19 mouse cellular contexts compared by ENCODE assay signal in genomic region chr1:66985129-66985698, GRCm38 (mm10). TPM values are rescaled to one million over a fixed set of nuclear protein-coding genes. Genes with fewer than 3 reads are reported as not detected.
DNase-seq lines count a peak whose midpoint lies in the region; ATAC-seq lines count a peak whose summit lies in the region.
"Had no signal": no experiment of that assay in that cellular context is flagged by ENCODE, and none has a peak within 500 bp of the region (broad histone marks: within the 10 kb centered on the region; RNA-seq: fewer than 3 reads in every experiment).

No protein-coding gene starts in this region.

- H3K27me3 ChIP-seq in heart, embryonic 10.5 days (ENCODE audit: insufficient read depth, poor library complexity, severe bottlenecking): no peaks in the 10 kb centered on the region
- H3K27me3 ChIP-seq in limb, embryonic 12.5 days: no peaks in the 10 kb centered on the region
- no peaks in the 10 kb centered on the region for H3K27me3 ChIP-seq in limb, embryonic 10.5 days (ENCODE audit: low read depth, poor library complexity, severe bottlenecking)
- H3K27me3 ChIP-seq in liver, embryonic 11.5 days (replicated peaks; ENCODE audit: control insufficient read depth, insufficient read depth, low read length): no peaks in the 10 kb centered on the region
- no peaks in the 10 kb centered on the region for H3K27me3 ChIP-seq in forebrain, embryonic 15.5 days
- H3K27me3 ChIP-seq: embryonic facial prominence, embryonic 12.5 days; kidney, embryonic 15.5 days; megakaryocyte, embryonic 14.5 days had no signal

- no peak overlapping the region for H3K9ac ChIP-seq in limb, embryonic 12.5 days (replicated peaks)
- H3K9ac ChIP-seq in liver, embryonic 11.5 days (ENCODE audit: low read depth, low read length): no peak overlapping the region
- H3K9ac ChIP-seq in forebrain, embryonic 15.5 days (replicated peaks): no peak overlapping the region
- H3K9ac ChIP-seq: embryonic facial prominence, embryonic 12.5 days; kidney, embryonic 15.5 days had no signal

- no peaks in the 10 kb centered on the region for H3K9me3 ChIP-seq in heart, embryonic 10.5 days
- no peaks in the 10 kb centered on the region for H3K9me3 ChIP-seq in limb, embryonic 12.5 days
- no peaks in the 10 kb centered on the region for H3K9me3 ChIP-seq in limb, embryonic 10.5 days (replicated peaks)
- no peaks in the 10 kb centered on the region for H3K9me3 ChIP-seq in liver, embryonic 11.5 days (ENCODE audit: control insufficient read depth, low read length)
- H3K9me3 ChIP-seq in forebrain, embryonic 15.5 days: no peaks in the 10 kb centered on the region
- H3K9me3 ChIP-seq: embryonic facial prominence, embryonic 12.5 days; kidney, embryonic 15.5 days; megakaryocyte, embryonic 14.5 days had no signal

- H3K4me2 ChIP-seq in limb, embryonic 12.5 days: no peak overlapping the region
- no peak overlapping the region for H3K4me2 ChIP-seq in liver, embryonic 11.5 days
- no peak overlapping the region for H3K4me2 ChIP-seq in forebrain, embryonic 15.5 days (replicated peaks)
- H3K4me2 ChIP-seq: embryonic facial prominence, embryonic 12.5 days; kidney, embryonic 15.5 days had no signal

- H3K36me3 ChIP-seq in heart, embryonic 10.5 days: no peaks in the 10 kb centered on the region
- no peaks in the 10 kb centered on the region for H3K36me3 ChIP-seq in limb, embryonic 12.5 days
- H3K36me3 ChIP-seq in limb, embryonic 10.5 days: no peaks in the 10 kb centered on the region
- no peaks in the 10 kb centered on the region for H3K36me3 ChIP-seq in liver, embryonic 11.5 days (ENCODE audit: control insufficient read depth, insufficient read depth, low read length)
- H3K36me3 ChIP-seq in forebrain, embryonic 15.5 days: no peaks in the 10 kb centered on the region
- H3K36me3 ChIP-seq: embryonic facial prominence, embryonic 12.5 days; kidney, embryonic 15.5 days had no signal

- ATAC-seq in limb, embryonic 12.5 days (ENCODE audit: insufficient number of reproducible peaks, insufficient read depth, low FRiP score, low TSS enrichment, low read depth): 0 out of 2 replicates have a peak, but pooled peaks have one; percentile 20
- ATAC-seq in liver, embryonic 11.5 days (replicated peaks; ENCODE audit: low FRiP score): no peak
- no peak for ATAC-seq in forebrain, embryonic 15.5 days (replicated peaks)
- ATAC-seq: forebrain, embryonic 16.5 days; hindbrain, embryonic 16.5 days; intestine, embryonic 16.5 days had no signal

- H3K4me3 ChIP-seq in heart, embryonic 10.5 days: no peak overlapping the region
- H3K4me3 ChIP-seq in limb, embryonic 12.5 days (replicated peaks): no peak overlapping the region
- no peak overlapping the region for H3K4me3 ChIP-seq in limb, embryonic 10.5 days
- no peak overlapping the region for H3K4me3 ChIP-seq in liver, embryonic 11.5 days (ENCODE audit: low read depth, low read length)
- H3K4me3 ChIP-seq in forebrain, embryonic 15.5 days: no peak overlapping the region
- H3K4me3 ChIP-seq: embryonic facial prominence, embryonic 12.5 days; kidney, embryonic 15.5 days; megakaryocyte, embryonic 14.5 days had no signal

- intact Hi-C loops in heart, postnatal 36 days (cut with DNase I): no loop called here

- DNase-seq in heart, embryonic 10.5 days (ENCODE audit: low spot score): no peak
- DNase-seq in heart, postnatal 36 days: no peak
- no peak for DNase-seq in limb, embryonic 10.5 days (ENCODE audit: low spot score)
- peak; percentile 72 for DNase-seq in gastrocnemius, postnatal 25 days
- DNase-seq in kidney, adult 11 months: no peak
- no peak for DNase-seq in liver, embryonic 11.5 days (ENCODE audit: low spot score)
- DNase-seq: cerebellum, adult 2 months; lung, adult 2 months; retina, postnatal 1 day had no signal

- WGBS in heart, embryonic 10.5 days: 27% methylated on average over 7 of the region's 7 CpGs
- 33% methylated on average over 7 of the region's 7 CpGs for WGBS in limb, embryonic 12.5 days
- 35% methylated on average over 7 of the region's 7 CpGs for WGBS in limb, embryonic 10.5 days
- WGBS in liver, embryonic 11.5 days: 52% methylated on average over 7 of the region's 7 CpGs
- 84% methylated on average over 7 of the region's 7 CpGs for WGBS in forebrain, embryonic 15.5 days

- H3K27ac ChIP-seq in heart, embryonic 10.5 days: peak overlapping the region; percentile 39; the same call in 1 of the 2 replicates
- H3K27ac ChIP-seq in limb, embryonic 12.5 days: no peak overlapping the region
- H3K27ac ChIP-seq in limb, embryonic 10.5 days: no peak overlapping the region
- no peak overlapping the region for H3K27ac ChIP-seq in liver, embryonic 11.5 days (ENCODE audit: low read depth, low read length)
- H3K27ac ChIP-seq in forebrain, embryonic 15.5 days (replicated peaks): no peak overlapping the region
- H3K27ac ChIP-seq: embryonic facial prominence, embryonic 12.5 days; kidney, embryonic 15.5 days had no signal

- H3K4me1 ChIP-seq in heart, embryonic 10.5 days: peaks cover 17% of the 10 kb centered on the region
- peaks cover 12% of the 10 kb centered on the region; the same call in 1 of the 2 replicates for H3K4me1 ChIP-seq in limb, embryonic 12.5 days (replicated peaks)
- peaks cover 15% of the 10 kb centered on the region for H3K4me1 ChIP-seq in limb, embryonic 10.5 days
- H3K4me1 ChIP-seq in liver, embryonic 11.5 days (replicated peaks; ENCODE audit: control insufficient read depth, insufficient read depth, low read length): peaks cover 4% of the 10 kb centered on the region; the same call in 1 of the 2 replicates
- 0 out of 2 replicates have a peak, but pooled peaks cover 3% of the 10 kb centered on the region for H3K4me1 ChIP-seq in forebrain, embryonic 15.5 days
- H3K4me1 ChIP-seq: kidney, embryonic 15.5 days; megakaryocyte, embryonic 14.5 days had no signal

RNA-seq across cellular contexts. Expression of gene Myl1, which starts 40.0 kb away (rescaled TPM):
- polyA plus RNA-seq in heart, embryonic 10.5 days (2016; fragmentation: Nextera tagmentation; extraction: Ambion mirVana): 636 and 812 TPM in 2 replicates
- 10 to 100 TPM; 30.9 to 39.3 TPM for total RNA-seq in heart, postnatal 36 days (2021)
- 170 and 171 TPM in 2 replicates for polyA plus RNA-seq in limb, embryonic 12.5 days (2016; fragmentation: Nextera tagmentation; extraction: Ambion mirVana)
- polyA plus RNA-seq in limb, embryonic 10.5 days (2016; fragmentation: Nextera tagmentation; extraction: Ambion mirVana): 0.74 and 5.4 TPM in 2 replicates
- total RNA-seq in gastrocnemius, postnatal 25 days (2021): over 10,000 TPM; 28,881 to 29,446 TPM
- polyA plus RNA-seq in liver, embryonic 11.5 days (2014; fragmentation: Nextera tagmentation; extraction: Ambion mirVana): 5.9 and 12.3 TPM in 2 replicates
- polyA plus RNA-seq in forebrain, embryonic 15.5 days (2015; fragmentation: Nextera tagmentation; extraction: Ambion mirVana): 0.40 and 1.4 TPM in 2 replicates
- total RNA-seq: common myeloid progenitor, adult 5-6 weeks had no signal
- polyA plus RNA-seq: liver, adult 2 months had no signal

RNA-seq across cellular contexts. Expression of gene Lancl1, which starts 53.5 kb away (rescaled TPM):
- 59.0 and 59.1 TPM in 2 replicates for polyA plus RNA-seq in heart, embryonic 10.5 days (2016; fragmentation: Nextera tagmentation; extraction: Ambion mirVana)
- total RNA-seq in heart, postnatal 36 days (2021): 10 to 100 TPM; 36.2 to 38.7 TPM
- 104 and 117 TPM in 2 replicates for polyA plus RNA-seq in limb, embryonic 12.5 days (2016; fragmentation: Nextera tagmentation; extraction: Ambion mirVana)
- polyA plus RNA-seq in limb, embryonic 10.5 days (2016; fragmentation: Nextera tagmentation; extraction: Ambion mirVana): 73.6 and 84.3 TPM in 2 replicates
- 10 to 100 TPM; 25.3 to 27.9 TPM for total RNA-seq in gastrocnemius, postnatal 25 days (2021)
- polyA plus RNA-seq in liver, embryonic 11.5 days (2014; fragmentation: Nextera tagmentation; extraction: Ambion mirVana): 48.8 and 49.0 TPM in 2 replicates
- 171 and 177 TPM in 2 replicates for polyA plus RNA-seq in forebrain, embryonic 15.5 days (2015; fragmentation: Nextera tagmentation; extraction: Ambion mirVana)

Comparison
In these comparisons a context has a peak if more than half of its experiments do, and no peak if none do; other contexts are left out.
1. RNA of gene Myl1, which starts 40.0 kb away (polyA plus RNA-seq): 636 to 812 TPM in heart, embryonic 10.5 days and 170 to 171 TPM in limb, embryonic 12.5 days; 5.9 to 12.3 TPM in liver, embryonic 11.5 days, 0.74 to 5.4 TPM in limb, embryonic 10.5 days and 0.40 to 1.4 TPM in forebrain, embryonic 15.5 days; every median in the first group is over 10 times any median in the second.